Mouse (Mus musculus) forebrain, embryonic 13.5 days (tissue): ENCODE data around the gene 1500009C09Rik. TPM values are rescaled to one million over a fixed set of nuclear protein-coding genes. Genes with fewer than 3 reads are reported as not detected.

Experiments
- ATAC-seq: fragments of 200-750 bp; cut with Nextera tagmentation; 2 replicates; pipeline ENCODE4 v1.8.0; 2017
- H3K27ac ChIP-seq: fragments of 300-500 bp; sonication (generic); 2 replicates; pipeline ENCODE4 v1.5.1; 2015; ENCODE audit warnings: inconsistent platforms, mild to moderate bottlenecking, moderate library complexity
- H3K27me3 ChIP-seq: fragments of 300-500 bp; sonication (generic); 2 replicates; pipeline ENCODE4 v1.6.1; 2015; ENCODE audit warnings: mild to moderate bottlenecking, inconsistent platforms
- H3K36me3 ChIP-seq: fragments of 300-500 bp; sonication (generic); 2 replicates; pipeline ENCODE4 v1.6.1; 2015; ENCODE audit warnings: mild to moderate bottlenecking, inconsistent platforms; ENCODE audit not compliant: poor library complexity, severe bottlenecking
- H3K4me1 ChIP-seq: fragments of 300-500 bp; sonication (generic); 2 replicates; pipeline ENCODE4 v1.6.1; 2015; ENCODE audit warnings: inconsistent platforms
- H3K4me2 ChIP-seq: fragments of 300-500 bp; sonication (generic); 2 replicates; pipeline ENCODE4 v1.6.1; 2015; ENCODE audit warnings: inconsistent platforms, mild to moderate bottlenecking, moderate library complexity
- H3K4me3 ChIP-seq: fragments of 300-500 bp; sonication (generic); 2 replicates; pipeline ENCODE4 v1.5.1; 2015; ENCODE audit warnings: mild to moderate bottlenecking, inconsistent platforms
- H3K9ac ChIP-seq: fragments of 300-500 bp; sonication (generic); 2 replicates; pipeline ENCODE4 v1.6.1; 2015; ENCODE audit warnings: mild to moderate bottlenecking, inconsistent platforms
- H3K9me3 ChIP-seq: fragments of 300-500 bp; sonication (generic); replicated peaks from 2 replicates; pipeline ENCODE4 v1.6.1; 2016; ENCODE audit warnings: inconsistent platforms
- WGBS: fragments of 180-500 bp; shearing (Covaris S2); methylation state at CpG from one replicate; pipeline ENCODE4 v1.1.7; 2015; 5-methylcytosine and 5-hydroxymethylcytosine counted together
- polyA plus RNA-seq: library from polyadenylated mRNA; unstranded; fragments of >200 nt; fragmentation: Nextera tagmentation; extraction: Ambion mirVana; gene quantifications from 2 replicates; pipeline ENCODE4 v1.2.1, GENCODE M21; 2015

The 1500009C09Rik gene
- polyA plus RNA-seq, 1 experiment from 2014 or later, result 7.8 TPM

DNA sequence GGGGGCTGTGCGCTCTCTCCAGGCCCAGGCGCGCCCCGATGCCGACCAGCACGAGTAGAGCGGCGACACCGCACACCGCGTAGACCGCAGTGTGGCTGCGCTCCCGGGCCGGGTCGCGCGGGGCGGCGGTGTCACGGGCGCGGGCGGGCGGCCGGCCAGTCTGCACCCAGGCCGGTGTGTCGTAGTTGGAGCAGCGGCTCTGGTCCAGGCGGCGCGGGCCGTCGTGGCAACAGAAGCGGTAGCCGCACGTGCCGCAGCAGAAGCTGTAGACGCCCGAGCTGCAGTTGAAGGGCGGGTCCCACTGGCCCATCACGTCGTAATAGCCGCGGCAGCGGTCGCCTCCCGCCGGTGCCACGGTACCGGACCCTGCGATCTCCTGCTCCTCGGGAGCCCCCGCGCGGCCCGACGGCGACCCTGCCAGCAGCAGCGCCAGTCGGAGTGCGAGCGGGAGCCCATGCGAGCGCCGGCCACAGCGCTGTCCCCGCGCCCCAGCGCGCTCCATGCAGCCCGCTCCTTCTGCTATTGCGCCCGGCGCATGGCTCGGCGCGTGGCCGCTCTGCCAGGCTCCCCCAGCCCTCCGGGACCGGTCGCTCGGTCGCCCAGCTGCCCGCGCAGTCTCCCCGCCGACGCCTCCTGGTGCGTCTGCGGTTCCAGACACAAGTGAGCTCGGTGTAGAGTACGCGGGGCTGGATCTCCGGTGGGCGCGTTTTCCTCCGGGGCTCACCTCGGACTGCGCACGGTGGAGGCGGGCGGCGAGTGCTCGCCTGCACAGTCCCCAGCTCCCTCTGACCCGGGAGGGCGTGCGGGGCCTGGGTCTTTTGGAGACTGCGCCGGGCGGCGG is 40.1 kb upstream of the 1500009C09Rik start:
- Histone ChIP-seq H3K27me3 (peaks cover 95% of the 10 kb centered on the region), H3K4me2 (peak overlapping the region; percentile 70), H3K36me3 (peaks cover under 1% of the 10 kb centered on the region; the same call in 1 of the 2 replicates), H3K9me3 (no peaks in the 10 kb centered on the region), H3K9ac (peak overlapping the region; percentile 55), H3K4me1 (peaks cover 43% of the 10 kb centered on the region), H3K27ac (no peak overlapping the region), H3K4me3 (peak overlapping the region; percentile 44)
- peak; percentile 44 for ATAC-seq
- under 1% methylated on average over 108 of the region's 112 CpGs for WGBS

DNA sequence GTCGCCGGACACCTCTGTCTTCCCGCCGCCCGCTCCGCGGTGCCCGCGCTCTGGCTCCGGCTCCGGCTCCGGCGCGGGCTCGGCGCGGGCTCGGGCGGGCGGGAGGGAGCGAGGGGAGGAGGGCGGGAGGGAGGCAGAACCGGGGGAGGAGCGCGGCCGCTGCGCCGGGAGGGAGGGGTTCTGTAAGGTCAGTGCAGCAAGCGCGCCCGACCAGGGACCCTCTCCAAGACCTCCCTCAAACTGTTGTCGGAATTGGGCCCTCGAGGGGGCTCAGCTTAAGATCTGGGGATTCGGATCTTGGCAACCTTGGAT is 39.5 kb upstream of the 1500009C09Rik start, which contains the start of gene Shisa8:
Shisa8 (minus strand) TSS at position 64 of the 312 bp plus-strand sequence.
- Histone ChIP-seq H3K27me3 (peaks cover 92% of the 10 kb centered on the region), H3K4me3 (peak within 1 kb of the TSS; percentile 44), H3K4me1 (peaks cover 40% of the 10 kb centered on the region), H3K27ac (no peak within 1 kb of the TSS), H3K36me3 (no peaks in the 10 kb centered on the region), H3K9me3 (no peaks in the 10 kb centered on the region), H3K9ac (peak within 1 kb of the TSS; percentile 55), H3K4me2 (peak within 1 kb of the TSS; percentile 70)
- WGBS, result 0% methylated on average over 15 of the region's 34 CpGs
- no peak for ATAC-seq

- no peaks in the 10 kb centered on the region for H3K9me3 ChIP-seq
- peaks cover 40% of the 10 kb centered on the region for H3K4me1 ChIP-seq
- no peak overlapping the region for H3K9ac ChIP-seq
- H3K27ac ChIP-seq, result no peak overlapping the region
- WGBS, result 9% methylated on average over 4 of the region's 4 CpGs
- peaks cover 87% of the 10 kb centered on the region for H3K27me3 ChIP-seq
- no peak for ATAC-seq
- no peaks in the 10 kb centered on the region for H3K36me3 ChIP-seq
- no peak overlapping the region for H3K4me3 ChIP-seq
- H3K4me2 ChIP-seq, result no peak overlapping the region; the same call in 1 of the 2 replicates
Observed at GRCm38 (mm10) chr15:82213222-82213621, 39.0 kb upstream of the 1500009C09Rik start.

- Histone ChIP-seq H3K9me3 (no peaks in the 10 kb centered on the region), H3K4me1 (peaks cover 51% of the 10 kb centered on the region), H3K4me2 (peak overlapping the region; percentile 7; the same call in 1 of the 2 replicates), H3K36me3 (no peaks in the 10 kb centered on the region), H3K27ac (no peak overlapping the region), H3K27me3 (peaks cover 71% of the 10 kb centered on the region), H3K9ac (no peak overlapping the region), H3K4me3 (no peak overlapping the region)
- ATAC-seq, result no peak
- 28% methylated on average over 11 of the region's 11 CpGs for WGBS
Observed at GRCm38 (mm10) chr15:82215332-82216046, 36.7 kb upstream of the 1500009C09Rik start.

GRCm38 (mm10) chr15:82216142-82216827 is 35.9 kb upstream of the 1500009C09Rik start:
- Histone ChIP-seq H3K4me1 (peaks cover 58% of the 10 kb centered on the region), H3K4me2 (peak overlapping the region; percentile 7; the same call in 1 of the 2 replicates), H3K36me3 (no peaks in the 10 kb centered on the region), H3K9ac (0 out of 2 replicates have a peak overlapping the region, but pooled peaks have one; percentile 17), H3K27me3 (peaks cover 63% of the 10 kb centered on the region), H3K4me3 (no peak overlapping the region), H3K9me3 (no peaks in the 10 kb centered on the region), H3K27ac (no peak overlapping the region)
- peak; percentile 30; the same call in 1 of the 2 replicates for ATAC-seq
- WGBS, result 40% methylated on average over 20 of the region's 20 CpGs

DNA sequence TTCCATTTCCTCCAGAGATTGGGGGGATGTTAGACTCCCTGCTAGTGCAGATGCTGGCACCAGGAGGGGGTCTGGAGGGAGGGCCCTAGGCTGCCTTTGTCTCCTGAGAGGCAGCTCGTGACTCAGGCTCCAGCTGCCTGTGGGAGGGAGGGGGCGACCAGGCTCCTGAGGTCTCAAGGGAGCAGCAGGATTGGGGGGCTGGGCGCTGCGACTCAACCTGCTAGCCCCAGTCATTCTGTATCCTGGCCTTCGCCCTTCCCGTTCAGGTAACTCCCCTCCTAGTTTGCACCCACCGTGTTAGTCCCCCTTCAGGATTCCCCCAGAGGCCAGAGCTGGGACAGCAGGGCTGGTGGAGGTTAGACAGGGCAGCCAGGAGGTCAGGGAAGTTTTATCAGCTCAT is 35.2 kb upstream of the 1500009C09Rik start:
- no peak overlapping the region for H3K9ac ChIP-seq
- H3K27ac ChIP-seq, result no peak overlapping the region
- no peak overlapping the region for H3K4me3 ChIP-seq
- no peaks in the 10 kb centered on the region for H3K36me3 ChIP-seq
- peaks cover 51% of the 10 kb centered on the region for H3K4me1 ChIP-seq
- no peak overlapping the region for H3K4me2 ChIP-seq
- ATAC-seq, result peak; percentile 34; the same call in 1 of the 2 replicates
- H3K9me3 ChIP-seq, result no peaks in the 10 kb centered on the region
- H3K27me3 ChIP-seq, result peaks cover 55% of the 10 kb centered on the region
- 13% methylated on average over 7 of the region's 7 CpGs for WGBS

DNA sequence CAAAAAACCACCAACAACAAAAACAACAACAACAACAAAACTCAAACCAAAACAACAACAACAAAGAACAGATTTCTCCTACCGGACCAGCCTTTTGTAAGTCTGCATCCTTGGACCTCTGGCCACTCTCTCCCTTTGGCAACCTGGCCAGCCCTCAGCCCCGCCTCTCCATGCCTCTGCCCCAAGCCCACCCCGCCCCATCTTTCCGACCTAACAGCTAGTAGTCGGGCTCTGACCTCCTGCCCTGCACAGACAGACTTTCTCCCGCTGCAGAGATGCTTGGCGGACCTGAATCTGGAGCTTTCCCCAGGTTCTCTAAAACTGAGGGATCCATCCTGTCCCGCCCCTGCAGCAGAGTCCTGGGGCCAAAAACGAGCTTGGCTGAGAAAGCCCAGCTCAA is 34.2 kb upstream of the 1500009C09Rik start:
- Histone ChIP-seq H3K4me2 (no peak overlapping the region), H3K9me3 (no peaks in the 10 kb centered on the region), H3K4me1 (peaks cover 41% of the 10 kb centered on the region), H3K27me3 (peaks cover 49% of the 10 kb centered on the region), H3K27ac (no peak overlapping the region), H3K4me3 (no peak overlapping the region), H3K36me3 (no peaks in the 10 kb centered on the region), H3K9ac (no peak overlapping the region)
- no peak for ATAC-seq
- WGBS, result 32% methylated on average over 9 of the region's 9 CpGs

DNA sequence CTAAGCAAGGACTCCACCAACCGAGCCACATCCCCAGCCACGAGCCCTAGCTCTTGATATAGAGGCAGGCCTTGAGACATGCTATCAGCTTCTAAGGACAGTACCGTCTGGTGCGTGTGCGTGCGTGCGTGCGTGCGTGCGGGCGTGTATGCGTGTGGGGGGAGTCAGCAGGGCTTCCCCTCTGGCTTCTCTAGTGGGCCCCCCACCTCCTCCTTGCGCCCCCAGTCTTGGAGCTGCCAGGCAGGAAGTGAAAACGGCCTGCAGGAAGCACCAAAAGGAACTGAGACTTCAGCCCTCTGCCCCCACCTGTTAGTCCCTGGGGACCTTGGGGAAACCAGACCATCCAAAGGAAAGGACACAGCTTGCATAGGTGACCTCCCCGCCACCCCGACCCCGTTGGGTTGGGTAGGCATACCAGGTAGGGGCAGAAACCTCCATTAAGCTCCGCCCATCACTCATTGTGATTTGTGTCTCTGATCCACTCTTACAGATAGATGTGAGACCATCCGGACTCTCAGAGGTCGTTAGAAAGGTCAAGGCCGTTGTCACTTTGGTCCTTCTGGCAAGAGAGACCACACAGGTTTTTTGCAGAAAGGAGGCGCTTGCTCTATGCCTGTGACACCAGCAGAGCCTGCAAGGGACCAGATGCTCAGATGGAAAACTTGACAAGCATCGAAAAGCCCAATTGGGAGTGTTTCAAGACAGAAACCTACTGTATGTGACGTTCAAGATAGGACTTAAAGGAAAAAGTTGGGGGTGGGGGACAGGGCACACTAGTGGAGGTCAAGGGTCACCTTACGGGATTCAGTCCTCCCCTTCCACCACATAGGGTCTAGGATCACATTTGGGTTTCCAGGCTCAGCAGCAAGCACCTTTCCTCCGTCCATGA is 33.2 kb upstream of the 1500009C09Rik start:
- H3K4me1 ChIP-seq, result peaks cover 44% of the 10 kb centered on the region
- no peak overlapping the region for H3K4me2 ChIP-seq
- no peaks in the 10 kb centered on the region for H3K9me3 ChIP-seq
- no peak overlapping the region for H3K9ac ChIP-seq
- WGBS, result 82% methylated on average over 26 of the region's 26 CpGs
- peaks cover 45% of the 10 kb centered on the region for H3K27me3 ChIP-seq
- no peak overlapping the region for H3K4me3 ChIP-seq
- no peaks in the 10 kb centered on the region for H3K36me3 ChIP-seq
- H3K27ac ChIP-seq, result no peak overlapping the region
- ATAC-seq, result no peak

GRCm38 (mm10) chr15:82220003-82220675 is 32.1 kb upstream of the 1500009C09Rik start:
- no peak for ATAC-seq
- peaks cover 51% of the 10 kb centered on the region for H3K4me1 ChIP-seq
- no peak overlapping the region for H3K9ac ChIP-seq
- no peaks in the 10 kb centered on the region for H3K36me3 ChIP-seq
- H3K4me3 ChIP-seq, result no peak overlapping the region
- H3K9me3 ChIP-seq, result no peaks in the 10 kb centered on the region
- 54% methylated on average over 12 of the region's 12 CpGs for WGBS
- no peak overlapping the region for H3K27ac ChIP-seq
- no peak overlapping the region for H3K4me2 ChIP-seq
- H3K27me3 ChIP-seq, result peaks cover 47% of the 10 kb centered on the region

DNA sequence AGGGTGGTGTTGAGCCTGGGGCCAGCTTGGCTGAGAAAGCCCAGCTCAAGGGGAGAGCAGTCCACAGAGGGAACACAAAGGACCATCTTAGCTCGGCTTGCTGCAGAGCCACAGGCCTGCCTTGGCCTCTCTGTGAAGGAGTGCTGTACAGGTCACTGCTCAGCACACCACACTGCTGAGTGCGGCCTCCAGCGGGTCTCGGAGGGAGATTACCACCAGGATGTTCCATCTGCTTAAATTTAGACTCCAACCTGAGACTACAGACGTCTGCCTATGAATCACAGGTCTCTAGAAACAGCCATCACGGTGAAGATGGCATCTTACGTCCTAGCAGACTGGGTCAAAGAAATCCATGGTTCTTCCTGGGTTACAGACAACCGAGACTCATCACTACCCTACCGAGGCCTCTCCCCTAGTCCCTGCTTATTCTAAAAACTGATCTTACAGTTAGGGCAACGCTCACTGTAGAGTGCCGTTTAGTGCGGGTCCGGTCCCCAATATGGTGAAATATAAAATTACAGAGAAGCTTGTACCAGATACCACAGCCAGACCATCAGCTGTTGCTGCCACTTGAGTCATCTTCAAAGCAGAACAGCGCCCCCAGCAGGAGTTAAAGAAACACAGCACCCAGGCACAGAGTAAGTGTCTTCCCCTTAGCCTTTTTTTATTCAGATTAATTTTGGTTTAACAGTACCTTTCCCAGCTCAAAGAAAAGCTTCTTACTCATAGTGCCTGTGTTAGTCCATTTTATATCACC is 30.9 kb upstream of the 1500009C09Rik start:
- ATAC-seq, result no peak
- whole genome bisulfite sequencing, result 61% methylated on average over 14 of the region's 14 CpGs
- Histone ChIP-seq H3K36me3 (no peaks in the 10 kb centered on the region), H3K9me3 (no peaks in the 10 kb centered on the region), H3K27ac (no peak overlapping the region), H3K9ac (no peak overlapping the region), H3K4me1 (peaks cover 40% of the 10 kb centered on the region), H3K4me2 (no peak overlapping the region), H3K4me3 (no peak overlapping the region), H3K27me3 (peaks cover 38% of the 10 kb centered on the region)
